Mouse (Mus musculus) c-Kit-negative CD71-positive TER-119-positive erythroid progenitor cells, embryonic 14.5 days (primary cell): ENCODE measurements at regions not wholly inside any gene's neighbourhood (a gene's known extent, or its start where the extent isn't known, plus 50 kb on each side); places are given as distances from the start of the nearest gene placed in this dataset.

Experiments used
- DNase-seq: peaks from one replicate; pipeline ENCODE4 v3.0.0-alpha.2; 2013; ENCODE audit warnings: low read depth, low spot score

GRCm38 (mm10) chr5:118967718-118968117 lies 407.2 kb downstream of the Med13l start:
- DNase-seq = no peak

GRCm38 (mm10) chr5:118975147-118975546 lies 414.7 kb downstream of the Med13l start:
- no peak for DNase-seq

GRCm38 (mm10) chr5:118978921-118979630 lies 418.6 kb downstream of the Med13l start:
- no peak for DNase-seq

GRCm38 (mm10) chr5:118981046-118981445 lies 420.6 kb downstream of the Med13l start:
- no peak for DNase-seq

GRCm38 (mm10) chr5:118984251-118984650 lies 423.8 kb downstream of the Med13l start:
- no peak for DNase-seq

- DNase-seq = no peak
Measured at GRCm38 (mm10) chr5:118984797-118985408, 424.4 kb downstream of the Med13l start.

- no peak for DNase-seq
Measured at GRCm38 (mm10) chr5:118987376-118988000, 427.0 kb downstream of the Med13l start.

- DNase-seq = no peak
Measured at GRCm38 (mm10) chr5:118999124-118999523, 438.6 kb downstream of the Med13l start.

- DNase-seq = no peak
Measured at GRCm38 (mm10) chr5:119005825-119006471, 445.5 kb downstream of the Med13l start.

- DNase-seq = no peak
Measured at GRCm38 (mm10) chr5:119010048-119010447, 449.6 kb downstream of the Med13l start.

GRCm38 (mm10) chr5:119015181-119015580 lies 454.7 kb downstream of the Med13l start:
- DNase-seq = no peak

GRCm38 (mm10) chr5:119015606-119016255 lies 455.3 kb downstream of the Med13l start:
- no peak for DNase-seq

GRCm38 (mm10) chr5:119016420-119016819 lies 455.9 kb downstream of the Med13l start:
- DNase-seq = no peak

- no peak for DNase-seq
Measured at GRCm38 (mm10) chr5:119023947-119024346, 463.5 kb downstream of the Med13l start.

- no peak for DNase-seq
Measured at GRCm38 (mm10) chr5:119032051-119032450, 471.6 kb downstream of the Med13l start.

GRCm38 (mm10) chr5:119044548-119044947 lies 484.1 kb downstream of the Med13l start:
- DNase-seq = no peak

GRCm38 (mm10) chr5:119047581-119047980 lies 487.1 kb downstream of the Med13l start:
- no peak for DNase-seq

GRCm38 (mm10) chr5:119052354-119052996 lies 492.0 kb downstream of the Med13l start:
- DNase-seq = no peak

GRCm38 (mm10) chr5:119053738-119054137 lies 493.3 kb downstream of the Med13l start:
- DNase-seq = no peak

- DNase-seq = no peak
Measured at GRCm38 (mm10) chr5:119054393-119054792, 493.9 kb downstream of the Med13l start.

- DNase-seq = no peak
Measured at GRCm38 (mm10) chr5:119055430-119055829, 495.0 kb downstream of the Med13l start.
